Mouse (Mus musculus) myocyte (in vitro differentiated cells): ENCODE measurements around the gene Pym1. TPM values are rescaled to one million over a fixed set of nuclear protein-coding genes. Genes with fewer than 3 reads are reported as not detected.

Experiments
- H3K27me3 ChIP-seq: one replicate; pipeline ENCODE4 v1.6.1; 2011; ENCODE audit not compliant: control insufficient read depth, insufficient read depth, insufficient read length
- H3K36me3 ChIP-seq: one replicate; pipeline ENCODE4 v1.6.1; 2011; ENCODE audit not compliant: control insufficient read depth, insufficient read depth
- H3K4me2 ChIP-seq: one replicate; pipeline ENCODE4 v1.6.1; 2011; ENCODE audit warnings: low read depth, control low read depth
- H3K4me3 ChIP-seq: one replicate; pipeline ENCODE4 v1.5.1; 2011; ENCODE audit warnings: mild to moderate bottlenecking, control low read depth, moderate library complexity
- H3K79me2 ChIP-seq: one replicate; pipeline ENCODE4 v1.6.1; 2011; ENCODE audit not compliant: control insufficient read depth, insufficient read depth
- H3ac ChIP-seq: one replicate; pipeline ENCODE4 v1.6.1; 2011; ENCODE audit not compliant: control insufficient read depth, insufficient read length
- CEBPB ChIP-seq: IDR thresholded peaks from 2 replicates; pipeline ENCODE4 v1.6.1; 2011; ENCODE audit warnings: mild to moderate bottlenecking, moderate library complexity; ENCODE audit not compliant: poor library complexity, insufficient read depth, severe bottlenecking
- E2F4 ChIP-seq: IDR thresholded peaks from one replicate; pipeline ENCODE4 v1.6.1; 2011; ENCODE audit warnings: mild to moderate bottlenecking, control low read depth, moderate library complexity; ENCODE audit not compliant: insufficient read depth
- MAX ChIP-seq: IDR thresholded peaks from one replicate; pipeline ENCODE4 v1.6.1; 2011; ENCODE audit warnings: low read depth, mild to moderate bottlenecking, control low read depth
- MYOD1 ChIP-seq, 3 experiments: IDR thresholded peaks; one replicate each; pipeline ENCODE4 v1.6.1; 2011; ENCODE audit warnings: control low read depth in 2 of 3, low read depth in 2 of 3, mild to moderate bottlenecking in 2 of 3, moderate library complexity in 1 of 3; ENCODE audit not compliant: insufficient read length in 2 of 3, control insufficient read depth in 1 of 3
- MYOG ChIP-seq, 3 experiments: IDR thresholded peaks; one replicate each; pipeline ENCODE4 v1.6.1; 2011; ENCODE audit warnings: control low read depth in 2 of 3, low read depth in 2 of 3, mild to moderate bottlenecking in 2 of 3; ENCODE audit not compliant: insufficient read length in 2 of 3, control insufficient read depth in 1 of 3, insufficient read depth in 1 of 3
- POLR2A ChIP-seq: IDR thresholded peaks from one replicate; pipeline ENCODE4 v1.6.1; 2011; ENCODE audit warnings: low read depth, mild to moderate bottlenecking, control low read depth, moderate library complexity; ENCODE audit not compliant: insufficient read length
- POLR2AphosphoS2 ChIP-seq: IDR thresholded peaks from one replicate; pipeline ENCODE4 v1.6.1; 2011; ENCODE audit warnings: low read depth, control low read depth; ENCODE audit not compliant: insufficient read length
- REST ChIP-seq: IDR thresholded peaks from one replicate; pipeline ENCODE4 v1.6.1; 2011; ENCODE audit warnings: mild to moderate bottlenecking, control low read depth, moderate library complexity; ENCODE audit not compliant: insufficient read depth, insufficient read length
- SRF ChIP-seq: IDR thresholded peaks from one replicate; pipeline ENCODE4 v1.6.1; 2011; ENCODE audit warnings: low read depth; ENCODE audit not compliant: control insufficient read depth, insufficient read length
- TCF12 ChIP-seq: IDR thresholded peaks from one replicate; pipeline ENCODE4 v1.6.1; 2011; ENCODE audit warnings: mild to moderate bottlenecking, control low read depth; ENCODE audit not compliant: poor library complexity, insufficient read depth, severe bottlenecking
- TCF3 ChIP-seq: IDR thresholded peaks from one replicate; pipeline ENCODE4 v1.6.1; 2011; ENCODE audit warnings: low read depth, control low read depth; ENCODE audit not compliant: insufficient read length
- USF1 ChIP-seq: IDR thresholded peaks from one replicate; pipeline ENCODE4 v1.6.1; 2011; ENCODE audit warnings: low read depth, mild to moderate bottlenecking, control low read depth, moderate library complexity
- polyA plus RNA-seq: library from polyadenylated mRNA; unstranded; fragments of >200 nt; fragmentation: generic; extraction: Trizol; gene quantifications from one replicate; pipeline ENCODE4 v1.2.1, GENCODE M21; 2012; ENCODE audit warnings: missing spikeins

Gene Pym1
- polyA plus RNA-seq, 1 experiment, result 32.6 TPM

DNA sequence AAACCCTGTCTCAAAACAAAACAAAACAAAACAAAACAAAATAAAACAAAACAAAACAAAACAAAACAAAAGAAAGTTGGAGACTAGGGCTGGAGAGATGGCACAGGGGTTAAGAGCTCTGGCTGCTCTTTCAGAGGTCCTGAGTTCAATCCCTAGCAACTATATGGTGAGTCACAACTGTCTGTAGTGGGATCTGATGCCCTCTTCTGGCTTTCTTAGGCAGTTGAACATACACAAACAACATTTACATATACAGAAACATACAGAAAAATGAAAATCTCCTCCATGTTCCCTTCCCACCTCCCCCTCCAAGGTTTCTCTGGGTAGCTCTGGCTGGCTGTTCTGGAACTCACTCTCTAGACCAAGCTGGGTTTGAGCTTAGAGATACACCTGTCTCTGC lies 44.4 kb downstream of the Pym1 start:
- Histone ChIP-seq H3K4me2 (peak overlapping the region; percentile 3), H3K27me3 (no peaks in the 10 kb centered on the region), H3ac (no peak overlapping the region), H3K4me3 (no peak overlapping the region), H3K36me3 (no peaks in the 10 kb centered on the region), H3K79me2 (no peaks in the 10 kb centered on the region)
- TF ChIP-seq MYOD1 (IDR thresholded peaks at IDR 0.05; ENCODE audit: control insufficient read depth in 1 of 3, insufficient read length in 2 of 3, low read depth in 2 of 3), result no peak

DNA sequence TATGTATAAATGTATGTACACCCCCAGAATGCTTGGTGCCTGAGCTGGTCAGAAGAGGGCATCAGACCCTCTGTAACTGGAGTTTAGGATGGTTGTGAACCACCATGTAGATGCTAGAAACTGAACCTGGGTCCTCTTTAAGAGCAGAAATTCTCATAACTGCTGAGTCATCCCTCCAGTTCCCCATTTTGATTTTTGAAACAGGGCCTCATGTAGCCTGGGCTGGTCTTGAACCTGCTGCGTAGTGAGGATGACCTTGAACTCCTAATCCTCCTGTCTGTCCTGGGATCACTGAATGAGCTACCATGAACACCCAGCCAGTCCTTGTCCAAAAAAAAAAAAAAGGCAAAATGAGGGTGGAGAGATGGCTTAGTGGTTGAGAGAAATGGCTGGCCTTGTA lies 45.6 kb downstream of the Pym1 start:
- Histone ChIP-seq H3K4me3 (no peak overlapping the region), H3ac (no peak overlapping the region), H3K36me3 (no peaks in the 10 kb centered on the region), H3K79me2 (no peaks in the 10 kb centered on the region), H3K27me3 (no peaks in the 10 kb centered on the region), H3K4me2 (no peak overlapping the region)
- TF ChIP-seq POLR2A, result no peak
- TF ChIP-seq TCF12, result no peak
- TF ChIP-seq SRF, result no peak
- no peak for TF ChIP-seq MAX
- TF ChIP-seq E2F4, result no peak
- no peak for TF ChIP-seq TCF3

GRCm38 (mm10) chr10:128794391-128794790 lies 46.7 kb downstream of the Pym1 start:
- H3K36me3 ChIP-seq, result peaks cover 3% of the 10 kb centered on the region
- TF ChIP-seq MYOD1 (IDR thresholded peaks at IDR 0.05; ENCODE audit: control insufficient read depth in 1 of 3, insufficient read length in 2 of 3, low read depth in 2 of 3) (no peak), CEBPB (no peak), POLR2AphosphoS2 (no peak), USF1 (no peak), POLR2A (no peak), MYOG (IDR thresholded peaks at IDR 0.05; ENCODE audit: control insufficient read depth in 1 of 3, insufficient read depth in 1 of 3, insufficient read length in 2 of 3, low read depth in 2 of 3) (no peak), SRF (no peak)

GRCm38 (mm10) chr10:128795581-128795980 lies 47.9 kb downstream of the Pym1 start:
- no peaks in the 10 kb centered on the region for H3K79me2 ChIP-seq
- H3ac ChIP-seq, result no peak overlapping the region
- peaks cover 3% of the 10 kb centered on the region for H3K36me3 ChIP-seq
- no peak overlapping the region for H3K4me3 ChIP-seq
- H3K4me2 ChIP-seq, result no peak overlapping the region
- no peaks in the 10 kb centered on the region for H3K27me3 ChIP-seq
- TF ChIP-seq USF1, result no peak
- no peak for TF ChIP-seq TCF3
- TF ChIP-seq MYOD1 (IDR thresholded peaks at IDR 0.05; ENCODE audit: control insufficient read depth in 1 of 3, insufficient read length in 2 of 3, low read depth in 2 of 3), result no peak
- TF ChIP-seq POLR2AphosphoS2, result no peak
- no peak for TF ChIP-seq SRF
- no peak for TF ChIP-seq CEBPB
- no peak for TF ChIP-seq REST

More at GRCm38 (mm10) chr10:128794391-128794790, 46.7 kb downstream of the Pym1 start:
- no peaks in the 10 kb centered on the region for H3K27me3 ChIP-seq
- H3K4me2 ChIP-seq, result no peak overlapping the region
- H3K4me3 ChIP-seq, result no peak overlapping the region
- no peak overlapping the region for H3ac ChIP-seq
- no peaks in the 10 kb centered on the region for H3K79me2 ChIP-seq

DNA sequence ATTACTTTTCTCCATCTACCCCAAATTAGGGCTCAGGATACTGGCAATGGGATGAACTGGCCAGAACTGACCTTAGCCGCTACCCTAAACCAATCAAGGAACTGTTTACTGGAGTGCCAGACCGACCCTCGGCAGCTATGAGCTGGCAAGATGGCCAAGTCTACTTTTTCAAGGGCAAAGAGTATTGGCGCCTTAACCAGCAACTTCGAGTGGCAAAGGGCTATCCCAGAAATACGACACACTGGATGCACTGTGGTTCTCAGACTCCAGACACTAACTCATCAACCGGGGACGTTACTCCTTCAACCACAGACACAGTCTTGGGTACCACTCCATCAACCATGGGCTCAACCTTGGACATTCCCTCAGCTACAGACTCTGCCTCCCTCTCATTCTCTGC lies 51.0 kb downstream of the Pym1 start:
- H3K27me3 ChIP-seq, result no peaks in the 10 kb centered on the region
- H3K4me2 ChIP-seq, result no peak overlapping the region
- no peak overlapping the region for H3K4me3 ChIP-seq
- H3K79me2 ChIP-seq, result peaks cover 18% of the 10 kb centered on the region
- peaks cover 3% of the 10 kb centered on the region for H3K36me3 ChIP-seq
- H3ac ChIP-seq, result no peak overlapping the region
- no peak for TF ChIP-seq POLR2AphosphoS2
- TF ChIP-seq REST, result no peak
- no peak for TF ChIP-seq MAX
- TF ChIP-seq MYOD1 (IDR thresholded peaks at IDR 0.05; ENCODE audit: control insufficient read depth in 1 of 3, insufficient read length in 2 of 3, low read depth in 2 of 3), result no peak
- TF ChIP-seq TCF3, result no peak
- TF ChIP-seq CEBPB, result no peak
- no peak for TF ChIP-seq TCF12
- no peak for TF ChIP-seq POLR2A
- no peak for TF ChIP-seq SRF
- TF ChIP-seq E2F4, result no peak
